Mouse (Mus musculus): ENCODE data around the gene Ern2. TPM values are rescaled to one million over a fixed set of nuclear protein-coding genes. Genes with fewer than 3 reads are reported as not detected.
A peak's percentile ranks its signal among the peaks of the same experiment; 100 is the strongest.

Gene Ern2
- polyA plus RNA-seq, 1 experiment from 2014 or later, result 9.4 TPM

DNA sequence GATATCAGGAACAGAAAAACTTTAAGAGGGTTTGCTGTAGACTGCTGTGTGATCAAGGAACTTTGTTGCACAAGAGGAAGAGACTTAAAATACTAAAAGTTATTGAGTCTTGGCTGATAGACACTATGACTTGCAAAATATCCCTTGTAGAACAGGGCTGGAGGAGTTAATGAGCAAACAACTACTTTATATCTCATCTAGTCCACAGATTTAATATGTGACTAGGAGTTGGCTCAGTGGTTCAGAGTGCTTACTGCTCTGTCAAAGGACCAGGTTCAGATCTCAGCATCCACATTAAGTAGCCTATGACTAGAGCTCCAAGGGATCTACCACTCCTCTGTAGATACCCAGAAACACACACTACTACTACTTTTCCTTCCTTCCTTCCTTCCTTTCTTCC is 48.9 kb downstream of the Ern2 start:
- no peaks in the 10 kb centered on the region for H3K9me3 ChIP-seq (ENCODE audit: control insufficient read depth, low read length)
- no peak overlapping the region for H3K4me3 ChIP-seq (ENCODE audit: low read length)
- H3K4me1 ChIP-seq (ENCODE audit: control insufficient read depth, insufficient read depth, low read length), result peaks cover 5% of the 10 kb centered on the region; the same call in 1 of the 2 replicates
- H3K36me3 ChIP-seq (ENCODE audit: control insufficient read depth, insufficient read depth, low read length), result peaks cover 16% of the 10 kb centered on the region
- ATAC-seq, result no peak
- H3K9ac ChIP-seq (ENCODE audit: low read depth, low read length), result no peak overlapping the region
- no peak overlapping the region for H3K4me2 ChIP-seq (ENCODE audit: low read depth, low read length)
- no peaks in the 10 kb centered on the region for H3K27me3 ChIP-seq (replicated peaks; ENCODE audit: control insufficient read depth, insufficient read depth, low read length)
- no peak overlapping the region for H3K27ac ChIP-seq (ENCODE audit: low read length)

DNA sequence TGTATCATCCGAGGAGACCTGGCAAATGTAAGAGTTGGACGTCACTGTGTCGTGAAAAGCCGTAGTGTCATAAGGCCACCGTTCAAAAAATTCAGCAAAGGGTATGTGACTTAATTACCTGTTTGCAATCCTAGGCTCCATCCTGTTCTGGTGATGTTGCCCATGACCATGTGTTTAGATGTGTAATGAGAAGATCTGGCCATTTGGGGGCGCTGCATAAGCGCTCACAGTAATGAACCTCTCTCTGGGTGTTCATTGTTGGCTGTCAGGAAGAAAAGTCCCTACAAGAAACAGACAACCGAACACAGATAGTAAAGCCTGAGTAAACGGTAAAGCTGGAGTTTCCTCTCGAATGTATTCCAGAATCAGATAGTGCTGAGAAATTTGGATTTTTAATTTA is 50.9 kb downstream of the Ern2 start:
- H3K9ac ChIP-seq (ENCODE audit: low read depth, low read length), result no peak overlapping the region
- no peak overlapping the region for H3K27ac ChIP-seq (ENCODE audit: low read length)
- no peak for ATAC-seq
- H3K27me3 ChIP-seq (replicated peaks; ENCODE audit: control insufficient read depth, insufficient read depth, low read length), result no peaks in the 10 kb centered on the region
- WGBS, result 70% methylated on average over 10 of the region's 10 CpGs
- no peak overlapping the region for H3K4me3 ChIP-seq (ENCODE audit: low read length)
- peaks cover 5% of the 10 kb centered on the region for H3K4me1 ChIP-seq (ENCODE audit: control insufficient read depth, insufficient read depth, low read length)
- H3K4me2 ChIP-seq (ENCODE audit: low read depth, low read length), result no peak overlapping the region
- H3K36me3 ChIP-seq (ENCODE audit: control insufficient read depth, insufficient read depth, low read length), result peaks cover 16% of the 10 kb centered on the region
- no peaks in the 10 kb centered on the region for H3K9me3 ChIP-seq (ENCODE audit: control insufficient read depth, low read length)

DNA sequence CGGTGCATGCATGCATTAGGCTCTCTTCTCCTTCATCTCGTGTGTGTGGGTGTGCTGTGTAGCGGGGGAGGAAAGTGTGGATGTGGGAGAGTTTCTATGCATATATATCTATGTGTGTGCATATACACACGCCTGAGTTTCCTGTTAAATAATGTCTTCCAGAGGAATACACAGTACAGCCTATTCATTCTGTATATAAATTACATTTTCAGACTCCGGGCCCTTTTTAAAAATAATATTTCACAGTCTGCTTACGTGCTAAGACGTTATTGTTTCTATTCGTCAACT is 52.7 kb downstream of the Ern2 start:
- peaks cover 5% of the 10 kb centered on the region for H3K36me3 ChIP-seq (ENCODE audit: control insufficient read depth, insufficient read depth, low read length)
- peak overlapping the region; percentile 86 for H3K4me3 ChIP-seq (ENCODE audit: low read length)
- ATAC-seq, result no peak
- peaks cover 5% of the 10 kb centered on the region for H3K4me1 ChIP-seq (ENCODE audit: control insufficient read depth, insufficient read depth, low read length)
- H3K9ac ChIP-seq (ENCODE audit: low read depth, low read length), result peak overlapping the region; percentile 87
- H3K4me2 ChIP-seq (ENCODE audit: low read depth, low read length), result peak overlapping the region; percentile 55
- no peaks in the 10 kb centered on the region for H3K9me3 ChIP-seq (ENCODE audit: control insufficient read depth, low read length)
- H3K27me3 ChIP-seq (replicated peaks; ENCODE audit: control insufficient read depth, insufficient read depth, low read length), result no peaks in the 10 kb centered on the region
- 13% methylated on average over 8 of the region's 8 CpGs for WGBS
- H3K27ac ChIP-seq (ENCODE audit: low read length), result peak overlapping the region; percentile 60

DNA sequence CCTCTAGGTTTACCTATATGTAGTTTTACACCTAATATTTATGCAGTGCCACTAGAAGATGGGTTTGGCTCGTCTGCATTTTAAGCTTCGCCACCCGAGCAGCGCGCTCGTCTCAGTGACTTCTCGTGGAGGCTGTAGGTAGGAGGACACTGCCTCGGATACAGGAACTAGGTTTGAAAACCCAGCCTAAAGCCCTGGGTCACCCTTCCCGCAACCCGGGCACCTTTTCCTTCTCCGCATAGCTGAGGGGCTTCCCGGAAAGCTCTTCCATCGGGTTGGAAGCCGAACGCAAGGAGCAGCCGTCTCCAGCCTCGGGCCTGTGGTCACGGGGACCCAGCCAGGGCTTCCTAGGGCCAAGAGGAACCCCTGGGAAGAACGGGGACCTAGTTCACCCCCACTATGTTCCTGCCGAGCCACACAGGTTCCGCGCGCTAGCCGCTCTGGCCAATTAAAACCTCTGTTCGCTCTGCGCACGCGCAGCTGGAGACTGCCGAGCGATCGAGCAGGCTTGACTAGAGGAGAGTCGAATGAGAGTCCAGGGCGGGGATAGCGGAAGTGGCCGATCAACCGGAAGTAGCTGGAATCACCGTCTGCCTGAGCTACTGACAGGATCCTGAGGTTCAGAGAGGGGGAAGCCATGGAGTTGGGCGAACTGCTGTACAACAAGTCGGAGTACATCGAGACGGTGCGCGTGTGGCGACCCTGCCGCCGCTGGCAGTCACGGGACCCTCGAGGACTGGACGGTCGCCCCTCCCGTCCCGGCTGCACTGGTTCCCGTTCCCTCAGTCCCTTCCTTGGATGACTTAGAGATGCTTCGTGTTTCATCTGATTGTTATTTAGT is 53.3 kb downstream of the Ern2 start, which contains the start of the genes Palb2 and Dctn5:
TSS of gene Palb2 (minus strand) at position 489 of the 841 bp plus-strand sequence.
TSS of gene Dctn5 (plus strand) at position 545 of the 841 bp plus-strand sequence.
- Histone ChIP-seq H3K36me3 (ENCODE audit: control insufficient read depth, insufficient read depth, low read length) (peaks cover 5% of the 10 kb centered on the region), H3K9ac (ENCODE audit: low read depth, low read length) (peak within 1 kb of the TSS; percentile 87), H3K9me3 (ENCODE audit: control insufficient read depth, low read length) (no peaks in the 10 kb centered on the region), H3K27ac (ENCODE audit: low read length) (peak within 1 kb of the TSS; percentile 60), H3K4me1 (ENCODE audit: control insufficient read depth, insufficient read depth, low read length) (peaks cover 5% of the 10 kb centered on the region), H3K4me2 (ENCODE audit: low read depth, low read length) (peak within 1 kb of the TSS; percentile 62), H3K4me3 (ENCODE audit: low read length) (peak within 1 kb of the TSS; percentile 86), H3K27me3 (replicated peaks; ENCODE audit: control insufficient read depth, insufficient read depth, low read length) (no peaks in the 10 kb centered on the region)
- peak; percentile 99 for ATAC-seq
- under 1% methylated on average over 54 of the region's 54 CpGs for WGBS

DNA sequence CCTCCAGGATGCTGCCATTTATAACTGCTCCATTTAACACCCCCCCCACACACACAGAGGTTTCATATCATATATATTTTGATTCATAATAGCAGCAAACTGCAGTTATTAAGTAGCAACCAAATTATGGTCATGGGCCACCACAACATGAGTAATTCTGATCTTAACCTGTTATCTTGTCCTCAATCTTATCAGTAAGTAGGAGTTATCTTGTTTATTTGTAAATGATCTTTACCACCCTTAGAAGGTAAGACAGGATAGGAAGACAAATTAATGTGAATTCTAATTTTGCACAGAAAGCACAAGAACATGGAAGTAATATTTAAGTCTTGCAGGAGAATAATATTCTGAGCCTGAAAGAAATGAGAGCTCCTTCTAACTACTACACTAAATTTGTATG is 54.2 kb downstream of the Ern2 start:
- Histone ChIP-seq H3K36me3 (ENCODE audit: control insufficient read depth, insufficient read depth, low read length) (peaks cover 8% of the 10 kb centered on the region), H3K9ac (ENCODE audit: low read depth, low read length) (no peak overlapping the region), H3K4me1 (ENCODE audit: control insufficient read depth, insufficient read depth, low read length) (peaks cover 5% of the 10 kb centered on the region), H3K27me3 (replicated peaks; ENCODE audit: control insufficient read depth, insufficient read depth, low read length) (no peaks in the 10 kb centered on the region), H3K4me2 (ENCODE audit: low read depth, low read length) (peak overlapping the region; percentile 62), H3K9me3 (ENCODE audit: control insufficient read depth, low read length) (no peaks in the 10 kb centered on the region), H3K4me3 (ENCODE audit: low read length) (peak overlapping the region; percentile 86), H3K27ac (ENCODE audit: low read length) (no peak overlapping the region)
- no peak for ATAC-seq

DNA sequence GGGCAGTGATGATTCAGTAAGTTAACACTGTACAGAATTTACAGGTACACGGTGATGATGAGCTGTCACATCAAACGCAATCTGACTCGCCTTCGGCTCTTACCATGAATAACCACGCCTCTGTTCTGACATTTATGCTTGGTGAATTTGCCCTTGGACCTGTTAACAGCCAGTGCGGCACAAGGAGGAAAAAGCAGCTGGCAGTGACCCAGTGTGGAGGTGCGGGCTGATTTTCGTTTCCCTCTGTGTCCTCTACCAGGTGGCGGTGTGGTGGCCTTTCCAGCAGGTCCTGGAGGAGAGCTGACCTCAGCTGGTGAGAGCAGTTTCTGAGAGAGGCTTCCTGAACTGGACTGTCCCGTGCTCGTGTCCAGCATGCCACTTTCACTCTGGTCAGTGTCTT is 59.1 kb downstream of the Ern2 start:
- H3K4me3 ChIP-seq (ENCODE audit: low read length), result no peak overlapping the region
- no peak overlapping the region for H3K9ac ChIP-seq (ENCODE audit: low read depth, low read length)
- no peaks in the 10 kb centered on the region for H3K9me3 ChIP-seq (ENCODE audit: control insufficient read depth, low read length)
- H3K4me2 ChIP-seq (ENCODE audit: low read depth, low read length), result no peak overlapping the region
- H3K27ac ChIP-seq (ENCODE audit: low read length), result no peak overlapping the region
- peaks cover 4% of the 10 kb centered on the region; the same call in 1 of the 2 replicates for H3K36me3 ChIP-seq (ENCODE audit: control insufficient read depth, insufficient read depth, low read length)
- ATAC-seq, result no peak
- 92% methylated on average over 11 of the region's 11 CpGs for WGBS
- no peaks in the 10 kb centered on the region; the same call in 1 of the 2 replicates for H3K4me1 ChIP-seq (ENCODE audit: control insufficient read depth, insufficient read depth, low read length)
- no peaks in the 10 kb centered on the region for H3K27me3 ChIP-seq (replicated peaks; ENCODE audit: control insufficient read depth, insufficient read depth, low read length)

DNA sequence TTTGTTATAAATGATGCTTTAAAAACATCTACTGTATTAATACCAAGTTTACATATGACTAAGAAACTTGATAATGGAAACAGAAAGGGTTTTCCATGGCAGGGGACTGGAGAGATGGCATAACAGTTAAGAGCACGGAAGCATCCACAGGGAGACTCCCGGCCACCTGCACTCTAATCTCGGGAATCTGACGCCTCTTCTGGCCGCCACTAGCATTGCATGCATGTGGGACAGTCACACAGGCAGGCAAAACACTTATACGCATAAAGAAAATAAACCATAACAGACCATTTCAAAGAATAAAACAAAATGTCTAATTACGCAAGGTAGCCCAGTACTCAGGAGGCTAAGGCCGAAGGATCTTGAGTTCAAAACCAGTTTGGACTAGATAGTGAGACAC is 60.4 kb downstream of the Ern2 start:
- Histone ChIP-seq H3K4me3 (ENCODE audit: low read length) (no peak overlapping the region), H3K4me2 (ENCODE audit: low read depth, low read length) (no peak overlapping the region), H3K9me3 (ENCODE audit: control insufficient read depth, low read length) (no peaks in the 10 kb centered on the region), H3K4me1 (ENCODE audit: control insufficient read depth, insufficient read depth, low read length) (no peaks in the 10 kb centered on the region), H3K27me3 (replicated peaks; ENCODE audit: control insufficient read depth, insufficient read depth, low read length) (no peaks in the 10 kb centered on the region), H3K36me3 (ENCODE audit: control insufficient read depth, insufficient read depth, low read length) (peaks cover 4% of the 10 kb centered on the region; the same call in 1 of the 2 replicates), H3K27ac (ENCODE audit: low read length) (no peak overlapping the region), H3K9ac (ENCODE audit: low read depth, low read length) (no peak overlapping the region)
- WGBS, result 76% methylated on average over 8 of the region's 8 CpGs
- no peak for ATAC-seq

DNA sequence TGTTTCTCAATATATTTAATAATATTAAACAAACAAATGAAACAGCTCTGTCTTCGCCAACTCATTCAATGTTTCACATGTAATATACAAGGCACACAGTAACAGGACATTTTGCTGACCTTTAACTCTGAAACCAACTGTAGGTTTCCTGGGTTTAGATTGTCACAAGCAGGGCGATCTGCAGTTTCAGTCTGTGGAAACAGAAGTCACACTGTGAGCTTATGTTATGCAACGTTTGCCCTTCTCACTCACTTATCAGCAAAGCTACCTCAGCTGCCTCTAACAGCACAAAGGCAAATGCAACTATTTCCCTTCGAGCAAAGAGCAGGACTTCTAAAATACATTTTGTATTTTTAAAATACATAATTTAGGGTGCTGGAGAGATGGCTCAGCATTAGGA is 62.5 kb downstream of the Ern2 start:
- no peaks in the 10 kb centered on the region for H3K9me3 ChIP-seq (ENCODE audit: control insufficient read depth, low read length)
- no peak overlapping the region for H3K4me3 ChIP-seq (ENCODE audit: low read length)
- H3K9ac ChIP-seq (ENCODE audit: low read depth, low read length), result no peak overlapping the region
- no peak for ATAC-seq
- no peaks in the 10 kb centered on the region for H3K27me3 ChIP-seq (replicated peaks; ENCODE audit: control insufficient read depth, insufficient read depth, low read length)
- no peak overlapping the region for H3K27ac ChIP-seq (ENCODE audit: low read length)
- H3K4me2 ChIP-seq (ENCODE audit: low read depth, low read length), result no peak overlapping the region
- H3K4me1 ChIP-seq (ENCODE audit: control insufficient read depth, insufficient read depth, low read length), result no peaks in the 10 kb centered on the region
- H3K36me3 ChIP-seq (ENCODE audit: control insufficient read depth, insufficient read depth, low read length), result peaks cover 9% of the 10 kb centered on the region
- WGBS, result 88% methylated on average over 4 of the region's 4 CpGs
